Mouse (Mus musculus) layer of hippocampus, adult 2 months (tissue): ENCODE results near the gene H2al3. TPM values are rescaled to one million over a fixed set of nuclear protein-coding genes. Genes with fewer than 3 reads are reported as not detected.

Source experiments
- DNase-seq, 2 experiments: peaks; one replicate each; pipeline ENCODE4 v3.0.0; 2022; ENCODE audit warnings: low spot score in 2 of 2
- H3K27ac ChIP-seq: fragments of 200-600 bp; 2 replicates; pipeline ENCODE4 v1.8.1; 2022
- H3K4me3 ChIP-seq: fragments of 200-600 bp; 2 replicates; pipeline ENCODE4 v1.8.1; 2022; ENCODE audit warnings: mild to moderate bottlenecking
- CTCF ChIP-seq: fragments of 200-600 bp; conservative IDR thresholded peaks from 2 replicates; pipeline ENCODE4 v1.8.1; 2022; ENCODE audit warnings: antibody characterized with exemption, mild to moderate bottlenecking, moderate library complexity
- long read RNA-seq, 2 experiments: library from polyadenylated mRNA; stranded (forward); transcript quantifications; one replicate each; pipeline ENCODE4 v2.0.0; 2021; ENCODE audit warnings: borderline mapping rate in 2 of 2
- total RNA-seq, 2 experiments: library from RNA; stranded (reverse); gene quantifications; 2 replicates each; pipeline ENCODE4 v1.2.3; 2021

The H2al3 gene
- total RNA-seq = not detected
- long read RNA-seq, experiment 1 = 0 reads
- long read RNA-seq, experiment 2 = 0 reads

GRCm38 (mm10) chrX:9849403-9849802 lies at the start of gene H2al3:
Gene H2al3 (plus strand): TSS chrX:9849703.
- no peak for TF ChIP-seq CTCF
- H3K4me3 ChIP-seq = no peak within 1 kb of the TSS

GRCm38 (mm10) chrX:9810101-9810500 lies 39.4 kb upstream of the H2al3 start:
- DNase-seq = no peak
- no peak overlapping the region for H3K4me3 ChIP-seq
- TF ChIP-seq CTCF = no peak
- H3K27ac ChIP-seq = no peak overlapping the region

More at GRCm38 (mm10) chrX:9849403-9849802, at the start of gene H2al3:
- no peak for DNase-seq
- H3K27ac ChIP-seq = no peak within 1 kb of the TSS

GRCm38 (mm10) chrX:9812469-9812868 lies 37.0 kb upstream of the H2al3 start:
- no peak for TF ChIP-seq CTCF
- DNase-seq = no peak
- no peak overlapping the region for H3K4me3 ChIP-seq

GRCm38 (mm10) chrX:9834779-9835178 lies 14.7 kb upstream of the H2al3 start:
- DNase-seq = no peak
- peak; percentile 32 for TF ChIP-seq CTCF

More at GRCm38 (mm10) chrX:9812469-9812868, 37.0 kb upstream of the H2al3 start:
- H3K27ac ChIP-seq = no peak overlapping the region

GRCm38 (mm10) chrX:9846628-9847027 lies 2.9 kb upstream of the H2al3 start, which contains the start of gene Hypm:
Gene Hypm (plus strand): TSS chrX:9846928.
- no peak within 1 kb of the TSS for H3K27ac ChIP-seq
- no peak for TF ChIP-seq CTCF
- H3K4me3 ChIP-seq = no peak within 1 kb of the TSS

More at GRCm38 (mm10) chrX:9834779-9835178, 14.7 kb upstream of the H2al3 start:
- no peak overlapping the region for H3K27ac ChIP-seq
- H3K4me3 ChIP-seq = no peak overlapping the region

GRCm38 (mm10) chrX:9861859-9862258 lies 12.4 kb downstream of the H2al3 start:
- H3K27ac ChIP-seq = no peak overlapping the region
- H3K4me3 ChIP-seq = no peak overlapping the region
- no peak for DNase-seq
- no peak for TF ChIP-seq CTCF

More at GRCm38 (mm10) chrX:9846628-9847027, 2.9 kb upstream of the H2al3 start, which contains the start of gene Hypm:
- DNase-seq = no peak

- no peak for DNase-seq
- no peak overlapping the region for H3K27ac ChIP-seq
- TF ChIP-seq CTCF = no peak
- H3K4me3 ChIP-seq = no peak overlapping the region
These were observed 26.0 kb downstream of the H2al3 start for GRCm38 (mm10) chrX:9875519-9875918.

GRCm38 (mm10) chrX:9885322-9885721 lies 35.8 kb downstream of the H2al3 start, which contains the start of gene Sytl5:
Gene Sytl5 (plus strand): TSS chrX:9885622.
- Histone ChIP-seq H3K27ac (no peak within 1 kb of the TSS), H3K4me3 (no peak within 1 kb of the TSS)
- DNase-seq = no peak
- TF ChIP-seq CTCF = no peak

Other genes with a start within 250 kb of the H2al3 start
- gene Dynlt3, start 186.7 kb upstream of the H2al3 start, total RNA-seq = 100 to 1,000 TPM; 125 to 129 TPM
- gene Hypm, start 2.8 kb upstream of the H2al3 start, total RNA-seq = not detected
- gene Sytl5, start 35.9 kb downstream of the H2al3 start, total RNA-seq = 1 to 10 TPM; 5.1 to 9.2 TPM